Mouse (Mus musculus) heart, adult 11 months (tissue): ENCODE results near the gene Cetn4.

Experiments used
- DNase-seq: peaks from one replicate; pipeline ENCODE4 v3.0.0; 2022

Gene Cetn4

GRCm38 (mm10) chr3:37312370-37312941 lies at the start of gene Cetn4, which contains the start of gene Bbs12:
Gene Cetn4, minus strand, starts transcription at chr3:37312708.
Gene Bbs12, plus strand, starts transcription at chr3:37312554.
- DNase-seq: peak; percentile 99

GRCm38 (mm10) chr3:37360729-37361128 lies 48.2 kb upstream of the Cetn4 start:
- DNase-seq: peak; percentile 94

- no peak for DNase-seq
Observed at GRCm38 (mm10) chr3:37354737-37355136, 42.2 kb upstream of the Cetn4 start.

- peak; percentile 94 for DNase-seq
Observed at GRCm38 (mm10) chr3:37353951-37354481, 41.5 kb upstream of the Cetn4 start.

GRCm38 (mm10) chr3:37350386-37350785 lies 37.9 kb upstream of the Cetn4 start:
- DNase-seq: no peak

GRCm38 (mm10) chr3:37349166-37349548 lies 36.6 kb upstream of the Cetn4 start:
- DNase-seq: peak; percentile 95

- peak; percentile 97 for DNase-seq
Observed at GRCm38 (mm10) chr3:37348221-37349165, 36.0 kb upstream of the Cetn4 start, which contains the start of gene Fgf2. Gene Fgf2, plus strand, starts transcription at chr3:37348346.

GRCm38 (mm10) chr3:37347671-37348070 lies 35.2 kb upstream of the Cetn4 start:
- DNase-seq: no peak

GRCm38 (mm10) chr3:37342811-37343210 lies 30.3 kb upstream of the Cetn4 start:
- DNase-seq: peak; percentile 93

GRCm38 (mm10) chr3:37341110-37341509 lies 28.6 kb upstream of the Cetn4 start:
- peak; percentile 92 for DNase-seq

GRCm38 (mm10) chr3:37334053-37334452 lies 21.5 kb upstream of the Cetn4 start:
- no peak for DNase-seq

GRCm38 (mm10) chr3:37331999-37332449 lies 19.5 kb upstream of the Cetn4 start:
- DNase-seq: peak; percentile 86

- DNase-seq: no peak
Observed at GRCm38 (mm10) chr3:37329963-37330362, 17.5 kb upstream of the Cetn4 start.

GRCm38 (mm10) chr3:37328489-37328888 lies 16.0 kb upstream of the Cetn4 start:
- no peak for DNase-seq

GRCm38 (mm10) chr3:37326627-37327026 lies 14.1 kb upstream of the Cetn4 start:
- DNase-seq: no peak

- DNase-seq: no peak
Observed at GRCm38 (mm10) chr3:37325317-37326112, 13.0 kb upstream of the Cetn4 start.

GRCm38 (mm10) chr3:37324310-37324709 lies 11.8 kb upstream of the Cetn4 start:
- no peak for DNase-seq

GRCm38 (mm10) chr3:37316233-37316632 lies 3.7 kb upstream of the Cetn4 start:
- no peak for DNase-seq

- DNase-seq: peak; percentile 86
Observed at GRCm38 (mm10) chr3:37313371-37313770, 863 bp upstream of the Cetn4 start.

GRCm38 (mm10) chr3:37311897-37312369 lies 575 bp downstream of the Cetn4 start:
- no peak for DNase-seq

- peak; percentile 63 for DNase-seq
Observed at GRCm38 (mm10) chr3:37303392-37304139, 8.9 kb downstream of the Cetn4 start.

GRCm38 (mm10) chr3:37302685-37303084 lies 9.8 kb downstream of the Cetn4 start:
- DNase-seq: peak; percentile 86
